Mouse (Mus musculus): Measurements from ENCODE around the gene Npas2. TPM values are rescaled to one million over a fixed set of nuclear protein-coding genes. Genes with fewer than 3 reads are reported as not detected.

The Npas2 gene
- polyA plus RNA-seq, 1 experiment = 77.6 TPM

- no peak overlapping the region for H3K27ac ChIP-seq (ENCODE audit: insufficient read depth, low read depth, low read length)
- WGBS = 83% methylated on average over 8 of the region's 8 CpGs
- H3K36me3 ChIP-seq (ENCODE audit: control insufficient read depth, insufficient read depth, low read length) = peaks cover 7% of the 10 kb centered on the region; the same call in 1 of the 2 replicates
- H3K4me3 ChIP-seq (ENCODE audit: low read depth, low read length) = no peak overlapping the region
- H3K4me1 ChIP-seq (ENCODE audit: control insufficient read depth, insufficient read depth, insufficient read length, low read length) = no peaks in the 10 kb centered on the region
- no peaks in the 10 kb centered on the region for H3K27me3 ChIP-seq (ENCODE audit: control insufficient read depth, insufficient read depth, low read length)
- no peak for TF ChIP-seq CTCF (IDR thresholded peaks at IDR 0.05; ENCODE audit: extremely low read depth, insufficient read length, insufficient replicate concordance, low read depth, low read length)
- TF ChIP-seq POLR2A (IDR thresholded peaks at IDR 0.05; ENCODE audit: low read depth, low read length) = no peak
Measured at GRCm38 (mm10) chr1:39393217-39393867, 199.8 kb downstream of the Npas2 start.

DNA sequence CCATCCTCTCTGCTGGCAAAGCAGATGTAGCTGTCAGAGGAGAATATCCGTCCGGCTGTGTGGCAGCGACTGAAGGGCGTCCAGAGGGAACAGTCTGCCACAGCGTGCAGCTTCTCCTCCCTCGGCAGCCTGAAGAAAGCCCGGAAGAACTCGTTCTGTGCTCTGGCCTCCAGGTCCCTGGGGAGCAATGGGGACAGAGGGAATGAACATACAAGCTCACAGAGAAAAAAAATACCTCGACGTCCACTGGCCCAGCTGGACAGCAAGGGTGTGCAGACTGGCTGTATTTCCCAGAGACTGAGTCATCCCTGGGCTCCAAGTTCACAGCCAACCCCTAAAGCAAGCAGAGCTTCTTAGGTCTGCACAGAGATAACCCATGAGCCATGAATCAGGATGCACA, 200.6 kb downstream of the Npas2 start:
- Histone ChIP-seq H3K4me1 (ENCODE audit: control insufficient read depth, insufficient read depth, insufficient read length, low read length) (no peaks in the 10 kb centered on the region), H3K27me3 (ENCODE audit: control insufficient read depth, insufficient read depth, low read length) (no peaks in the 10 kb centered on the region), H3K27ac (ENCODE audit: insufficient read depth, low read depth, low read length) (no peak overlapping the region), H3K36me3 (ENCODE audit: control insufficient read depth, insufficient read depth, low read length) (peaks cover 7% of the 10 kb centered on the region; the same call in 1 of the 2 replicates), H3K4me3 (ENCODE audit: low read depth, low read length) (no peak overlapping the region)
- no peak for TF ChIP-seq CTCF (IDR thresholded peaks at IDR 0.05; ENCODE audit: extremely low read depth, insufficient read length, insufficient replicate concordance, low read depth, low read length)
- no peak for TF ChIP-seq POLR2A (IDR thresholded peaks at IDR 0.05; ENCODE audit: low read depth, low read length)
- 86% methylated on average over 10 of the region's 10 CpGs for WGBS

DNA sequence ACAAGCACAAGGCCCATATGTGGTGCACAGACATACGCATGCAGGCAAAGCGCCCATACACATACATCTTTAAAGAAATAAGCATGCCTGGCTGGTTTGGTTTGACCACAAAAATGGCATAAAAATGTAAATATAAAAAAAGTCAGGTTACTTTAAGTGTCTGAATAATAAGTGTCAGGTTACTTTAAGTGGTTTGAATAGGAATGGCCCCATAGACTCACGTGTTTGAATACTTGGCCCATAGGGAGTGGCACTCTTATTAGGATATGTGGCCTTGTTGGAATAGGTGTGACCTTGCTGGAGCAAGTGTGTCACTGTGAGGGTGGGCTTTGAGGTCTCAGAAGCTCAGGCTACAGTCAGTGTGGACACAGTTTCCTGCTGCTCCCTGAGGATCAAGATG, 201.1 kb downstream of the Npas2 start:
- Histone ChIP-seq H3K4me1 (ENCODE audit: control insufficient read depth, insufficient read depth, insufficient read length, low read length) (no peaks in the 10 kb centered on the region), H3K4me3 (ENCODE audit: low read depth, low read length) (no peak overlapping the region), H3K27me3 (ENCODE audit: control insufficient read depth, insufficient read depth, low read length) (no peaks in the 10 kb centered on the region), H3K36me3 (ENCODE audit: control insufficient read depth, insufficient read depth, low read length) (peaks cover 7% of the 10 kb centered on the region; the same call in 1 of the 2 replicates), H3K27ac (ENCODE audit: insufficient read depth, low read depth, low read length) (no peak overlapping the region)
- WGBS = 82% methylated on average over 3 of the region's 3 CpGs
- no peak for TF ChIP-seq CTCF (IDR thresholded peaks at IDR 0.05; ENCODE audit: extremely low read depth, insufficient read length, insufficient replicate concordance, low read depth, low read length)
- TF ChIP-seq POLR2A (IDR thresholded peaks at IDR 0.05; ENCODE audit: low read depth, low read length) = no peak

GRCm38 (mm10) chr1:39396347-39396746, 202.8 kb downstream of the Npas2 start:
- Histone ChIP-seq H3K27ac (ENCODE audit: insufficient read depth, low read depth, low read length) (no peak overlapping the region), H3K36me3 (ENCODE audit: control insufficient read depth, insufficient read depth, low read length) (no peaks in the 10 kb centered on the region), H3K27me3 (ENCODE audit: control insufficient read depth, insufficient read depth, low read length) (no peaks in the 10 kb centered on the region), H3K4me1 (ENCODE audit: control insufficient read depth, insufficient read depth, insufficient read length, low read length) (no peaks in the 10 kb centered on the region), H3K4me3 (ENCODE audit: low read depth, low read length) (no peak overlapping the region)
- TF ChIP-seq CTCF (IDR thresholded peaks at IDR 0.05; ENCODE audit: extremely low read depth, insufficient read length, insufficient replicate concordance, low read depth, low read length) = no peak
- TF ChIP-seq POLR2A (IDR thresholded peaks at IDR 0.05; ENCODE audit: low read depth, low read length) = no peak
- WGBS = 78% methylated on average over 4 of the region's 4 CpGs

DNA sequence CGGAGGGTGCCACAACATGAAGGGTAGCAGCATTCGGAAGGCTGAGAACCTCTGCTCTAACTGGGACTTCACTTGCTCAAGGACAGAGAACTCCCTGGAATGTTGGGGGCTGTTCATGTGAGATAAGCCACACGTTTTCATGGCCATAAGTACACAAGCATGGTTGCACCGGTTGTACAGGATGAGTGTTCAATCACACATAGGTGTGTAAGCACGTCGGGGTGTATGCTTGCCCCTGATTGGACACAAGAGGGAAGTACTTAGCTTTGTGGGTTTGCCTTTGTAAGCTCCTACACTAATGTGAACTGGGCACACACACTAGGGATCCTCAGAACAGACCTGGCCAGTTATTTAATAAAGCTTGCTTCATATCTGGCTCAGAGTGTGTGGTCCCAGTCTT, 204.8 kb downstream of the Npas2 start:
- Histone ChIP-seq H3K27me3 (ENCODE audit: control insufficient read depth, insufficient read depth, low read length) (no peaks in the 10 kb centered on the region), H3K4me1 (ENCODE audit: control insufficient read depth, insufficient read depth, insufficient read length, low read length) (no peaks in the 10 kb centered on the region), H3K36me3 (ENCODE audit: control insufficient read depth, insufficient read depth, low read length) (peaks cover 4% of the 10 kb centered on the region), H3K27ac (ENCODE audit: insufficient read depth, low read depth, low read length) (no peak overlapping the region), H3K4me3 (ENCODE audit: low read depth, low read length) (no peak overlapping the region)
- WGBS = 84% methylated on average over 6 of the region's 6 CpGs
- no peak for TF ChIP-seq POLR2A (IDR thresholded peaks at IDR 0.05; ENCODE audit: low read depth, low read length)
- TF ChIP-seq CTCF (IDR thresholded peaks at IDR 0.05; ENCODE audit: extremely low read depth, insufficient read length, insufficient replicate concordance, low read depth, low read length) = no peak

GRCm38 (mm10) chr1:39399228-39399627, 205.7 kb downstream of the Npas2 start:
- 69% methylated on average over 4 of the region's 4 CpGs for WGBS
- H3K27ac ChIP-seq (ENCODE audit: insufficient read depth, low read depth, low read length) = no peak overlapping the region
- TF ChIP-seq CTCF (IDR thresholded peaks at IDR 0.05; ENCODE audit: extremely low read depth, insufficient read length, insufficient replicate concordance, low read depth, low read length) (no peak), POLR2A (IDR thresholded peaks at IDR 0.05; ENCODE audit: low read depth, low read length) (no peak)
- H3K27me3 ChIP-seq (ENCODE audit: control insufficient read depth, insufficient read depth, low read length) = no peaks in the 10 kb centered on the region
- H3K36me3 ChIP-seq (ENCODE audit: control insufficient read depth, insufficient read depth, low read length) = peaks cover 4% of the 10 kb centered on the region
- H3K4me3 ChIP-seq (ENCODE audit: low read depth, low read length) = no peak overlapping the region
- H3K4me1 ChIP-seq (ENCODE audit: control insufficient read depth, insufficient read depth, insufficient read length, low read length) = no peaks in the 10 kb centered on the region

GRCm38 (mm10) chr1:39400173-39400572, 206.6 kb downstream of the Npas2 start:
- WGBS = 96% methylated on average over 3 of the region's 3 CpGs
- no peaks in the 10 kb centered on the region for H3K27me3 ChIP-seq (ENCODE audit: control insufficient read depth, insufficient read depth, low read length)
- H3K4me3 ChIP-seq (ENCODE audit: low read depth, low read length) = no peak overlapping the region
- TF ChIP-seq CTCF (IDR thresholded peaks at IDR 0.05; ENCODE audit: extremely low read depth, insufficient read length, insufficient replicate concordance, low read depth, low read length) = no peak
- peaks cover 5% of the 10 kb centered on the region for H3K36me3 ChIP-seq (ENCODE audit: control insufficient read depth, insufficient read depth, low read length)
- H3K27ac ChIP-seq (ENCODE audit: insufficient read depth, low read depth, low read length) = no peak overlapping the region
- no peaks in the 10 kb centered on the region for H3K4me1 ChIP-seq (ENCODE audit: control insufficient read depth, insufficient read depth, insufficient read length, low read length)
